Mouse (Mus musculus): ENCODE results near the gene 2010300C02Rik. TPM values are rescaled to one million over a fixed set of nuclear protein-coding genes. Genes with fewer than 3 reads are reported as not detected.

Gene 2010300C02Rik
- polyA plus RNA-seq, 1 experiment, result 3.7 TPM

DNA sequence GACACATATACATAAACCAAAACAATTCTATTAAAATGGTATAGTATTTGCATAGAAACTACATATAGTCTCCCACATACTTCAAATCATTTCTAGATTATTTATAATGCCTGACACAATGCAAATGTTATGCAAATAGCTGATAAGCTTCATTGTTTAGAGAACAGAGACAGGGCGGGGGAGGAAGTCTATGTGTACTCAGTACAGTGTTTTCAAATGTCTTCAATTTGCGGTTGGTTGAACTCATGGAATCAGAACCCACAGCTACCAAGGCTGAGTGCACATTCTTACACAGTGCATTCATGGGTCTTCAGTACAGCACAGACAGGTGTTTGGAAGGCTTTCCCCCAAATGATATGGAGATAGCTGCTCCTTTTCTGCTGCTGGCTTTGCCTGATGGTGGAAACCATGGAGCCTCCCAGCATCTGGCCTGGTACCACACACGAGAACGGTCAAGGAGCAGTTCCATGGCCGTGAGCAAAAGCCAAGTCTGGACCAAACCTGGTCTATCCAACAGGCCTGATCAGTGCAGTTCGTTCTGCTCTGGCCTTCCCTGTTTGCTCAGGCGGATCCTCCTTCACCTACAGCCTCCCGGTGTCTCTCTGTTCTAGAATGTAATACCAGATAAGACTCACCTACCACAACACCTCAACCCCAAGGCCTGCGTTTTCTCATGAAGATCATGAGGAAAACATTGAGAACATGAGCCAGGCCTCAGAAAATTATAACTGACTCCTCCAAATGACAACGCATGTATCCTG is 8.1 kb downstream of the 2010300C02Rik start:
- no peak for DNase-seq (ENCODE audit: low spot score)

DNA sequence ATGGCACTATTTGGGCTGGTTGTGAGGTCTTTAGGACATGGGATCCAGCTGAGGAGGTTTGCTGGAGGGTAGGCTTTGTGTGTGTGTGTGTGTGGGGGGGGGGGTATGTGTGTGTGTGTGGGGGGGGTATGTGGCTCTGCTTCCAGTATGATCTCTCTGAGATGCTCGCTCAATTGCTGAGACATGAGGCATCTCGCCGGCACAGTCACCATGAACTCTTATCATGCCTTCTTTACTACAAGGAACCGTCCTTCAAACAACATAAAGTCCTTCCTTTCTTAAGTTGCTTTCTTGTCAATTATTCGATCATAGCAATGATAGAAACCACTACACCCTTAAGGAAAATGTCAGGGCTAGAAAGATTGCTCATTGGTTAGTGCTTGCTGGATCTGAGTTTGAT is 8.8 kb downstream of the 2010300C02Rik start:
- no peak for DNase-seq (ENCODE audit: low spot score)

DNA sequence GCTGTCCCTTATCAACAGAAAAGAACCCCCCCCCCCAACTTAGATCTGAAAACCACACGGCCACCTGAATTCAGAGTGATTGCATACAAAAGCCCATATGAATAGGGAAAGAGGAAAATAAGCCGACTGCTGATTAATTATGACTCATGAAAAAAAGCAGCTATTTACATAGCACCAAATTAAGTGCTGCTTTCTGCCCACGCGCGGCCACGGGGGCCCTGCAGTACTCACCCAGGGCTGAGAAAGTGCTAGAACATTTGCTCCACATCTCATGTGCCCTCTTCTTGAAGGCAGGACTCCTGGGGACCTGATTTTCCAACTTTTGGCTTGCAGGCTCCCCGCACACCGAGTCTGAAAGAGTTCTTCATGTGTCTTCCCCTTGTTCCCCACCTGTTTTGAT is 10.1 kb downstream of the 2010300C02Rik start:
- no peak for DNase-seq (ENCODE audit: low spot score)

DNA sequence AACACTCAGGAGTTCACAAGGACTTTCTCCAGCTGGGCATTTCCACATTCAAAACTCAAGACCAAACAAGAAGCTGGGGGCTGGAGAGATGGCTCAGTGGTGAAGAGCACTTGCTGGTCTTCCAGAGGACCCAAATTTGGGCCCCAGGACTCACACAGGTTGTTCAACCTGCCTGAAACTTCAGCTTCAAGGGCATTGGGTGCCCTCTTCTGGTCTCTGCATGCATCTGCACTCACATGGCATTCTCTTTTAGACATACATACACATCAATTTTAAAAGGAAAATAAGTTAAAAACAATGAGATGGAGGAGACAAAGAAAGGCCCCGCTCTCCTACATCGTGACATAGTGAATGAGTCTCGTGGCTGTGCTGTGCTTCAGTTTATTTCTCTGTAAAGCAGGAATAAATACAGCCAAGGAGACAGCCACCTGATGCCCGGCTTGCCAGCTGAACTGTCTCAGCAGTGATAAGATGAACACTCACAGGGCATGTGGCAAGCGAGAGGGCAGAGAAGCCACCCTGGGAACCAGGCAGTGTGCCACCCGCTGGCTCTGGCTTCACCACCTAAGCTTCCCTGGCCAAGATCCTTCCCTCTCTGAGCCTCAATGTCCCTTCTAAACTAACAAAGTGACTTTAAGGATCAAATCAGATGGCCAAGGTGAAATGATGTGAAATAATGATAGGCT is 11.5 kb downstream of the 2010300C02Rik start:
- DNase-seq (ENCODE audit: low spot score), result no peak

DNA sequence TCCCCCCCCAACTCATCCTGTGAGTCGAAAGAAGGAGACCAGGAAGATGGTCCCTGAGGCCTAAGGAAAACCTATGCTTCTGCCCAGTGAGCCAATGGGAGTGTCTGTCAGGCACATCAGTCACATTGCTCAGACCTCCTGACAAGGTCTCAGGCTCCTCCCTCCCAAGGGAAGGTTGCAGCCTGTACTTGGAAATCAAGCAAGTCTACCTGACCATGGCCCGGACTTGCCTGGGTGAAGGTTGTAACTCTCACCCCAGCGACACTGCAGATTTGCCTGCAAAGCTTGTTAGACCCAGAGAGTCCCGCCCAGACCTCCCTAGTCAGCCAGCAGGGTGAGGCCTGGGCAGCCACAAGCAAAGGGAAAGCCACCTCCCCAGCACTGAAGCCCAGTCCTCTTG is 17.6 kb downstream of the 2010300C02Rik start:
- DNase-seq (ENCODE audit: low spot score), result no peak

DNA sequence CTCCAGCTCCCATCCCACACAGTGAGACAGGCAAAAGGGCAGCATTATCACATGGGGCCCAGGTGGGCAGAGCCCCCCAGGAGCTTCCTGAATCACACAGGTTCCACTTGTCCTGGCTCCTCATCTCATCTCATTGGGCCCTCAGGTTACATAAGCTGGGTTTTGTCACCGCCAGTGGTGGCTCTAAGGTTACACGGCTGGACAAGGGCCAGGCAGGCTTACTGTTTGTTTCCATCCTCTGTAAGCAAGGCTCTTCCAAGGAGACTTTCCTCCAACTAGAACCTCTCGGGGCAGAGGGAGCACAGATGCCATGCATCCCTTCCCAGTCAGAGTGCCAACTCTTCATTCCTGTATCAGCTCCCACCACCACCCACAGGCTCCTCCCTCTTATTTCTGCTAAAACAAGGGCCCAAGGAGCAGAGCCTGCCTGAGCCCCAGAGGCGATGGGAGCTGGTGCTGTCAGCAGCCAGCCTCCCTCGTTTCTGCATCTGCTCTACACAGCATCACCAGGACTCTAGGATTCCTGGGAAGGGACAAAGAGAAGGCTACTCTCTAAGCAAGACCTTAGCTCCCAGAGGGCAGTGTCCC is 20.9 kb downstream of the 2010300C02Rik start:
- no peak for DNase-seq (ENCODE audit: low spot score)

DNA sequence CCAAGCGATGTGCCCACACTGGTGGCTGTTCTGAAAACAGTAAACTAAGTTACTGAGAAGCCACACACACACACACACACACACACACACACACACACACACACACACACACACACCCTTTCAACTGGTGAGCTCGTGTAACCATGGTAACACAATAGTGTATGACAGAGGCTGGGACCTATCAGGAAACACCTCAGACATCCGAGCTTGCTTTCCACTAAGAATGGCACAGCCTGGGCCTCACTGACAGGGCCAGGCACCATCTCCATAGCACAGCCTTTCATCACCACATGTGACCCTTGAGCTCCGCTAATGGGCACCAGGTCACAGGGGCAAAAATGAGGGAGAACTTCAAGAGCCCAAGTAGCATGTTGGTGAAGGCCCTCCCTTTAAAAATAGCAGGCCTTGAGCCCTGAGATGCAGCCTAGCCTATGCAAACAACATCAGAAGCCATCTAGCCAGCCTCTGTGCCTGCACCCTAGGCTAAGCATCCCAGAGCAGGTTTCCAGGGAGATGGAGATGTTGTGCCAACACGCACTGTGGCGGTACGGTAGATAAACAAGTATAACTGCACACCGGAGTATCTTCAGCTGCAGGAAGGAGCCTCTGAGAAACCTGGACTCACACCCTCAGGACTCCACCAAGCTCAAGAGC is 21.6 kb downstream of the 2010300C02Rik start:
- no peak for DNase-seq (ENCODE audit: low spot score)

DNA sequence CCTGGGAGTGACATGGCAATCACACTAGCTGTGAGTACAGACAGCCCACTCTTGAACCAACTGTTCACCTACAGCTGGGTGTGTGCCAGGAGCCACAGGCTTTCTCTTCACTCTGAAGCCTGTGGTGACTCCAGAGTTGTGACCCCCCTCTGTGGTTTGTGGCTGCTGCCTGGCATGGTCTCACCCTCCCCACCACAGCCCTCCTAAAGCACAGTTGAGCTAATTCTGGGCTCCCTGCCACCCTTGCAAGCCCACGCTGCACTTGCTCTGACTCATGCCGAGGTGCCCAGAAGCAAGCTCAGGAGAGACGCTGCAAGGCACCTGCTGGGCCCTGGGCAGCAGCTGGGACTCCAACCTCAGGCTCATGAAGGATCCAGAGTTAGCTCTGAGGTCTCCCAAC is 23.0 kb downstream of the 2010300C02Rik start:
- no peak for DNase-seq (ENCODE audit: low spot score)

DNA sequence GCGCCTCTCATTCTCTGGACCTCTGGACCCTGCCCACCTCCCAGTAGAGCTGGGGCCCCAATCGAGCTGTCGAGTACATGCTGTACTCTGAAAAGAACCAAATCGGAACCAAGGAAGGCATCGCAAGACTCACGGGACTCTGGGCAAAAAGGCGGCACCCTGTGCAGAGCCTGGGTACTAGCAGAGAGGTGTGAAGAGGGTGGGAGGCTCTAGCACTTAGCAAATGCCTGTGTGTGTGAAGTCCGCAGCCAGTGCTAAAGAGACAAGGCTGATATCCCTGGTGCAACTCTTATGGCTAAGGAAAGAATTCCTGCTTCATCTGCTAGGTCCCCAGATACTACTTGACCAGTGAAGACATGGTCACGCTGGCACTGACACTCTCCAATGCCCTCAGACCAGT is 24.2 kb downstream of the 2010300C02Rik start:
- no peak for DNase-seq (ENCODE audit: low spot score)

DNA sequence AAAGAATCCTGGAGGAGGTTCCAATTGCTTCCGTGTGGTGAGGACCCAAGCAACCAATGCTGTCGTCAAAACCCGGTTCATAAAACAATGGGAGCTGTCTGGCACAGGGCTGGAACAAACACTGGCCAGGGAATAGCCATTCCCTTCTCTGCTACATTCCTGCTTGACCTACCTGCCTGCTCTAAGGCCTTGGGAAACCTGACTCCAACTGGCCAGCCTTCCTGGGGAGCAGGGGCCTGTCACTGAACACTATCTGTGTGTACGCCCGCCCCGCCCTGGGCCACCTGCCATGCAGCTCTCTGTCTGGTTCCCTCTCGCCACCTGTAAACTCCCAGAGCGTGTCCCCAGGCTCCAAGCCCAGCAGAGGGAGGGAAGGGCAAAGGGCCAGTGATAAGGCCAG is 25.5 kb downstream of the 2010300C02Rik start:
- no peak for DNase-seq (ENCODE audit: low spot score)

DNA sequence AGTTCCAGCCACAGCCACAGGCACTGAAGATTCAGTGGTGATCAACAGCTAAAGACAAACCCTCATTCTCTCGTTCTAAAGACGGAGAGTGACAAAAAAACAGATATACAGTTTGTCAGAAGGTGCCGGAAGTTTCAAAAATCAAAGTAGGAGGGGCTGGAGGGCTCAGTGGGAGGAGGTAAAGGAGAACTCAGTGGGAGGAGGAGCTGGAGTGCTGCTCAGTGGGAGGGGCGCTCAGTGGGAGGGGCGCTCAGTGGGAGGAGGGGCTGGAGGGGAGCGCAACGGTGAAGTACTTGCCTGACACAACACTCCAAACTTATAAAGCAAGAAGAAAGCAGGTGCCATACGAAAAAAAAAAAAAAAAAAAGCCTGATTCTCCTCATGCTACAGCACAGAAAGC is 28.7 kb downstream of the 2010300C02Rik start:
- DNase-seq (ENCODE audit: low spot score), result no peak

DNA sequence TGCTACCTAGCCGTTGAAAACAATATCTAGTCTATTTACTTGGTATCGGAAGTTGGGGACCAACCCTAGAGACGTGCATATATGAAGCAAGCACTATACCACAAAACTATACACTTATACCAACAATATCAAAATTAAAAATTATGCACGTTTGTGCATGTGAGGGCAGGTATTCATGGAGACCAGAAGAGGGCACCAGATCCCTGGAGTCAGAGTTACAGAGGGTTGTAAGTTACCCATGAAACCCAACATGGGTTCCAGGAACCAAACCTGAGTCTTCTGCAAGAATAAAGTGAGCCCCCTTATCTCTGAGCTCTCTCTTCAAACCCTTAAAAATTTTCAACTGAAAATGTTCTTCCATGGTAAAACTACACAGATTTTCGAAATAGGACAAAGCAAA is 29.2 kb downstream of the 2010300C02Rik start:
- DNase-seq (ENCODE audit: low spot score), result no peak

DNA sequence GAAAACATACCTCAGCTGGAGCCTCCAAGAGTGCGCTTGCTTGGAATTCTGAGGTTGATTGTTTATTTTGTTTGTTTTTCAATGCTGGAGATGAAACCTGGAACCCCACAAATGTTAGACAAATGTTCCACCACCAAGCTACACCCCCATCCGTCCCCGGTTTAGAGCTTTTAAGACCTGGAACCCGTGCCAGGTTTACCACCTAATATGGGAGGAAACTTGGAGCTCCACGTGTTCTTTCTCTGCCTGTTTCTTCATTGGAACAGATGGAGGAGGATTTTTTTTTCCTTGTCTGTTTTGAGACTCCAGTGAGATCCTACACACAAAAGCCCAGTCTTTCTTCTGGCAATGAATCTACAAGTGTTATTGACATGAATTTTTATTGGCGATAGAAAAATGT is 30.2 kb downstream of the 2010300C02Rik start:
- DNase-seq (ENCODE audit: low spot score), result no peak

DNA sequence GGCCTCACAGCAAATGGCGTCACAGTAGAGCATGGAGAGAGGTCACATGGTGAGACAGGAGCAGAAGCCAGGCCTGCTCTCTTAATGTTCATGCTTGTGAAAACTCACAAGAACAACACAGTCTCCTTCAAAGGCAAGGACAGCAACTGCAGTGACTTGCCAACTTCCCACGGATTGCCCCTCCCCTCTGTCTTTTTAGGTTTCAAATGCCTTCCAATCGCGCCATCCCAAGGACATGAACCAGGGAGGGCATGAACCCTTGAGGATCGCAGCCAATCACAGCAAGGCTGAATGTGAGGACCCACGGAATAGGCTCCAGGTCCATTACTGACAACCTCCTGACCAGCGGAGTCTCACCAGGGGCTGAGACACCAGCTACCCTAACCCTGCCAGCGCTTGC is 31.5 kb downstream of the 2010300C02Rik start:
- DNase-seq (ENCODE audit: low spot score), result no peak

DNA sequence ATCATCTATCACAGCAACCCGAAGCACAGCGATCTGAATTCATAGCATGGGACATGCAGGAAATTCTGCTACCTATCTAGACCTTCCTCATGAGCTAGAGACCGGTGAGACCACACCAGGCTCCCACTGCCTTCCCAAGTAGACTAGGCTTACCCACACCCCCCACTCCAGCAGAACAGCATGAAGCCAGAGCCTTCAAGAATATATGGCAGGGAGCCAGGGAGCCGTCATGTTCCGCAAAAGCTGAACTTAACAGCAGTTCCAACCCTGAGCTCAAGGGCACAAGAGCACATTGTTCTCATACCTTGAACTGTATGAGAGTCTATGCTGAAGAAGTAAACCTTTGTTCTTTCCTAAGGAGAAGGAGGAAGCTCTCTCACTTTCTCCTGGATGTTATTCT is 32.4 kb downstream of the 2010300C02Rik start:
- no peak for DNase-seq (ENCODE audit: low spot score)

DNA sequence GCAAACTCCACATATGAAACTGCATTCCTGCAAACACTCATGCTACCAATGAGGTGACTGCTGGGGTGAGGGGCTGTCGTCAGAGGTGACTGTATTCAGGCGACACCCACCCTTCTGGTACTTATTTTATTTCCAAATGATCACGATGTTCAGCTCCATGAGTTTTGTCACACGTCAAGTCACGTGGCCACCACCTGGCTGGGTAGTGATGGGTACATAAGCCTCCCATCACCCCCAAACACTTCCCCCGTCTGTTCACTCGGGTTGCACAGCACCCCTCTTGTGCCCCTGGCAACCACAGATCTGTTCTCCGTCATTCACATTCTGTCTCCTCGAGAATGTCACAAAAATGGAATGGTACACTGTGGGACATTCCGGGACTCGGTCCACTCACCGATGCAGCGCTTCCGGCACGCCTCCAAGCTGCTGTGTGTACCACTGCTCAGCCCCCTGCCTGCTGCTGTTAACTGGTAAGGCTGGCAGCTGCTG is 32.9 kb downstream of the 2010300C02Rik start:
- DNase-seq (ENCODE audit: low spot score), result no peak

DNA sequence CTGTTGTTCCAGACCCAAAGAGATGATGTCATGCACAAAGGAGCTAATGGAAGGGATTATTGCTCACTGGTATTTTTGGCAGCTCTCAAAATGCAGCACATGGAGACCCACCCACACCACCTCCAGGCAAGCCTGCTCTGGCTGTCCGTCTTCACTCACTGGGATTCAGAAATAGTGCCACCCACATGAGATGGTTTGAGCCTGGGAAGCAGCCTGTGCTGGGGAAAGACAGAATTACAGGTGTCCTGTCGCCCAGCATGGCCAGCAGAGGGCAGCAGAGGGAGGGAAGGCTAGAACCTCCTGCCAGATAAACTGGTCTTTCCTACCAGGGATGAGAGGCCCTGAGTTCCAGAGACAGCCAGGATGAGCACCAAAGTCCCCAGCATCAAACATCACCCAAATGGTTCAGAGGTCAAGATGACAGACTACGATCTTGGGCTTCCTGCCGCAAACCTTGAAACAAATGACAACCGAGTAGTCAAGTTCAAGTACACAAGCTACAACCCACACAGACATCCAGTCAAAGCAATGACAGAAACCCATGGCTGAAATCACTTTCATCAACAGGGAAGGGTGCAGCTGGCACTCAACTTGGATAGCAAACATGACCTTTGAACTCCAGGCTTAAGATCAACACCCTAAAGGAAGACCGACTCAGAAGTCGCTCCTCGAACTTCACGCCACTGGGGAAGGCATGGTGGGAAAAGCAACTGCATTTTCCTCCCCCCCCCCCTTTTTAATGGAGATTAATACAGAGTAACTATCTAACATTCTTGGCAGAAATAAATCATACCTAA is 41.4 kb downstream of the 2010300C02Rik start:
- peak; percentile 73 for DNase-seq (ENCODE audit: low spot score)

DNA sequence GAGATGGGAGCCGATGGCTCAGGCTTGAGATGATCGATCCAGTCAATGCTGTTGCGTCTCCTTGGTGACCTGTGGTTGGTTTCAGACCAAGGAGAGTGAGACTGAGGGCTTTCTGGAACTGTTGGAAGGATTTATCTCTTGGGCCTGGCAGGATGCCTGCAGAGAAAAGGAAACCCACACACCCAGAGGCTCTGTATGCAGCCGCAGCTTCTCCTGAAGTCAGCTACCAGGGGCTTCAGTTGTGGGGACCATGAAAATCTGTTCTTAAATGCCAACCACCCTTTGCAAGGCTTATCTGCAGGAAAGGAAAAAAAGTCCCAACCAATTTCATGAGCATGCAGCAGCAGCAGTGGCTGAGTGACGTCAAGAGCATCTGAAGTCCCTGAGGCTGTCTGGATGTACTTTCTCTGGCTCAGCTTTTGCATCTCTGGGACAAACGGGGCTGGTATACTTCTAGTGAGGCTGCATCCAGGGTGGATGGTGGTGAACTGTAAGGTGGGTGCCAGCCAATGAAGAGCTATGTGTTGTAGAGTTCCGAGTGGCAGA is 42.8 kb downstream of the 2010300C02Rik start:
- no peak for DNase-seq (ENCODE audit: low spot score)

DNA sequence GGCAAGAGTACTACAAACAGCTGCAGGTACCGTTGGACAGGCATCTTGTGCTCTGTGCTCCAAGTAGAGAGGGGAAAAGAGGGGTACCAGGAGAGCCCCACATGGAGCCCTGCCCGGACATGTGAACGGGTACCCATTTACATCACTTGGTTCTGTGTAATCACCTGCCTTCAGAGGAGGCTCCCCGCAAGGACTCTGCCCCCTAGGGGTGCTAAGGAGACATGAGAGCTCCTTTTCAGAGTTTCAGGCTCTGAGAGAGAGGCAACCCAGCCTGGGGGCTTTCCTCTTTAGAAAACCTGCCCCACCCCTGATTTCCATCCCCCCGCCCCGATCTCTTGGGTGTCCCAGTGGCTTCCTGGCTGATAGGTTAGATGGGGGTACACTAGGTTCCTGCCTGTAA is 44.4 kb downstream of the 2010300C02Rik start:
- DNase-seq (ENCODE audit: low spot score), result no peak

DNA sequence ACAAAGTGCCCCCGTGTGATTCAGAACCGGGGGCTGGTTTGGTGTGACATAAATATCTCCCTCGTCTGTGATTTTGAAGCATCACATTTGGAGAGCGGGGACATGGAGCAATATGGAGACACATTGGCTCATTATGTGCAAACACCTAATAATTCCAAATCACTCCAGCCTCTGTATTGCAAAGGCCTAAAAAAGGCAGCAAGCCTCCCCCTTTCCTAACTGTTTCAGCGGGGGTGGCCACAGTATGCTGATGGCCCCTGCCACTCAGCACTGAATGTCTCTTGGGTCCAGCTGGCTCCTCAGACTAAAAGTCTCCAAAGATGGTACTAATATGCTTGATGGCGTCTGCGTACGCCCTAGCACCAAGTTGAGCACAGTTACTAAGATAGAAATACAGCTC is 45.6 kb downstream of the 2010300C02Rik start:
- no peak for DNase-seq (ENCODE audit: low spot score)

DNA sequence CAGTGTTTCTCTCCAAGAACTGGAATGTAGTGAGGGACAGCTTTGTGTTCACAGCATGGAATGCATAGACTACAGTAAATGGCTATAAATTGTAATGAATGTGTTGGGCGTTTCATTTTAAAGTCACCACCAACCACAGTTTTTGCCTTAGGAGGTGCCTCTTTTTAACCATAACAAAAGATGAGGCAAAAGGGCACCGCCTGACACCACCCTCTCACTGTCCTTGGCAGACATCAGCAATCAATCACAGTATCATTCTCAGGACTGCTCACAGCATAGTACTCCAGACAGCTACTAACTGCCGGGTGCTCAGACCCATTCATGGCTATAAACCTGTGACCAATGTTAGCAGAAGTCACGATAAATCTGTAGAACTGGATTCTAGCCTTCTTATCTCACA is 48.6 kb downstream of the 2010300C02Rik start:
- no peak for DNase-seq (ENCODE audit: low spot score)
